Mouse (Mus musculus) left cerebral cortex, postnatal 25 days (tissue): Measurements from ENCODE around the gene Ppif. TPM values are rescaled to one million over a fixed set of nuclear protein-coding genes. Genes with fewer than 3 reads are reported as not detected.

Experiments used
- total RNA-seq, 2 experiments: library from RNA; stranded (reverse); gene quantifications; 2 replicates each; pipeline ENCODE4 v1.2.3; 2021

Gene Ppif
- total RNA-seq, 2 experiments from 2014 or later = 22.5 to 22.7 TPM

Other genes with a start within 250 kb of the Ppif start
- 10 to 100 TPM; 85.1 to 95.2 TPM for gene Zmiz1, start 235.0 kb upstream of the Ppif start, total RNA-seq
- gene Zcchc24, start 74.9 kb downstream of the Ppif start, total RNA-seq = 10 to 100 TPM; 45.7 to 51.3 TPM
- gene Anxa11, start 148.0 kb downstream of the Ppif start, total RNA-seq = 10 to 100 TPM; 29.8 to 34.8 TPM
- not detected for gene Plac9a, start 208.9 kb downstream of the Ppif start, total RNA-seq
- gene Tmem254a, start 233.5 kb downstream of the Ppif start, total RNA-seq = 10 to 100 TPM in 1 of 2 experiments, 1 to 10 TPM in 1; 5.7 to 11.0 TPM
- gene Cphx1, start 244.2 kb downstream of the Ppif start, total RNA-seq = not detected